Mouse (Mus musculus) right cerebral cortex, postnatal 10 days (tissue): ENCODE results near the gene Fbxo41.

Experiments
- DNase-seq, 2 experiments: peaks; one replicate each; pipeline ENCODE4 v3.0.0; 2021; ENCODE audit warnings: low spot score in 2 of 2

Gene Fbxo41

DNA sequence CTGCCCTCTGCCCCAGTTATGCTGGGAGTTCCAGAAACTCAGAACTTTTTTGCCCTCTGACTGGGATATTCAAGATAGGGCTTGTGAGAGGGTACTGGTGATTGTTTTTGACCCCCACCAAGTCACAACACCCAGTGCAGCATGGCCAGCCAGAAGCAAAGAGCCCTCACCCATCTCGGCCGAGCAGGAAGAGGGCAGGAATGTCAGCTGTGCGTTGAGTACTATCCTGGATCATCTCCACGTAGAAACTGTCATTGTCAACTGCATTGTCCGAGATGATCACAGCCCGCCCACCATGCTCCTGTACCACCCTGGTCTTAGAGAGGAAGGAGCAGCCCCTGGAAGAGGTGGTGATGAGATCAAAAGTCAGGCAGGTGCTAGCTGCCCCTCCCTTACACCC lies 55.4 kb downstream of the Fbxo41 start:
- DNase-seq = no peak

DNA sequence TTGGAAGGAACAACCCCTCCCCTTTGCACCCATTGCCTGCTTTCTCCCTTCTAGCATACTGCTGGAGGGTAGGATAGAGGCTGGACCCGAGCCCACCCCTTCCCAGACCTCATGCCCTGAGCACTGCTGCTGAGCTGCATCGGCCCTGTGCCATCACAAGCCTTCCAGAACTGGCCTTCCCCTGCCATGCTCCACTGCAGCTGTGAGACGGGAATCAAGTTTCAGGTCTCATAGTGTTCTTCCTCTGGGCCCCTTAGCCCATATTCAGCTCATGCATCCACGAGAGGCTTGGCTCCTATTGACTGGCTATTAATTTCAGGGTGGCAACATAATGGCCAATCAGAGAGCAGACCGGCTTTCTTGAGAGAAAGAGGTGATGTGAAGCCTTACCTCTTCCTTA lies 57.5 kb downstream of the Fbxo41 start:
- no peak for DNase-seq

DNA sequence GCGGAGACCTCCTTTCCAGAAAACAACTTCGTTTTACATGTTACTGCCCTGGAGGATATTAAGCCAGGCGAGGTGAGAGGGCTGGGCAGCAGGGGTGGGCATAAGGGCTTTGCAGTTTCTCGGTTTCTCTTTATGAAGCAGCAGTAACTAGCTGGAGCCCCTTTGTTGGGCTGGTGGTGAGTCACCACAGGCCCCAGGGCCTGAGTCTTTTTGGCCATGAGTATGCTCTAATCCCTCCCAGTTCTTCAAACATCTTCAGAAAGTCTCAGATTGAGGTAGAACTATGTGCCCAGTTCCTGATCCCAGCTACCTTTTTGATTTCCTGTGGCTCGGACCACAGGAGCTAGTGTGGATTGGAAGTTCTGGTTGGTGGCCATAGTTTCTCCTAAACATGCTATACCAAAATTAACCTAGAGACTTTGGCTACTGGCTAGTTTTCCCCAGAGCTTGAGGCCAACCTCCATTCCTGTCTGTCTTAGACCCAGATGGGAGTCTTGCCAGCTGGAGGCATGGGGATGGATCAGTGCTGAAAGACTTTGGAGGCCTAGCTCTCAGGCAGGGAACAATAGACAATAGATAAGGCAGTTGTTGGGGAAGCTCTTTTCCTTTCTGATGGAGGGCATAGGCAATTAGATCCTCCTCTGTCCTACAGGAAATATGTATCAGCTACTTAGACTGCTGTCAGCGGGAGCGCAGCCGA lies 58.4 kb downstream of the Fbxo41 start:
- no peak for DNase-seq

DNA sequence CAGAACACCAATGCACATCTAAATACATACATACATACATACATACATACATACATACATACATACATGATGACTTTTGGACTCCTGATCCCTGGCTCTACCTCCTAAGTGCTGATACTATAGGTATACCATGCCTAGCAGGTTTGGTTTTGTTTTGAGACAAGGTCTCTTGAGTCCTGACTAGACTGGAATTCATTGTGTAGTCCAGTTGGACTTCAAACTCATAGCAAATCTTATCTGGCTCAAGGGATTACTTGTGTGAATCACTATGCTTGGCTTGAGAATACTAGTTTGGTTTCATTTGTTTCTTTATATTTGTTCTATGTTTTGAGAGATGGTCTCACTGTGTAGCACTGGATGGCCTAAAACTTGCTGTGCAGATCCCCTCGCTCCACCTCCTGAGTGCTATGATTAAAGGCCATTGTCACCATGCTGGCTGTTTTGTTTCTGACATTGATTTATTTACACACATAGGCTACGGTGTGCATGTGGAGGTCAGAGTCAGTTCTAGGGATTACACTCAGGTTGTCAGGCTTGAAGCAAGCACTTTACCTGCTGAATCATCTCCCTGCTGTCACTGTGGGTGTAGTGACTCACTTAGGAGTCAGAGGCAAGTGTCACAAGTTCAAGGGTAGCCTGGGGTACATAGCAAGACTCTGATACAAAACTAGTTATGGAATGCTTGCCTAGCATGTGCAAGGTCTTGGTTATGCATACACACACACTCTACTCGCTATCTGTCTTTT lies 59.1 kb downstream of the Fbxo41 start:
- DNase-seq = no peak

DNA sequence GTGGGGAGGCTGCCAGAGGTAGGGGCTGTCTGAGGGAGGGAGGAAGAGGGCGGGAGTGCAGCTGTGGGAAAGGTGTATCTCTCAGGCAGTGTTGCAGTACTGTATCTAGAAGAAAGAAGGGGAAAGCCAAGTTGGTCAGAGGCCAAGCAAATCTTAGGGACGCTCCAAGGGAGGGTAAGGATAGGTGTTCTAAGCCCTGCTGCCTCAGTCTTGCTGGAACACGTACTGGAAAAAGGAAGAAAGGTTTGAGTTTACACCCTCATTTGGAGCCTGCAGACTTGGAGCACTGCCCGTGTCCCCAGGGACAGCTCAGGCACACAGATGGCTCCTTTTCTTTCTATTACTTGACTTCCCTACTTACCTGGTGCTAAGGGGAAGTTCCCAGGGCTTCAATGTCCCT lies 61.7 kb downstream of the Fbxo41 start:
- DNase-seq = no peak

DNA sequence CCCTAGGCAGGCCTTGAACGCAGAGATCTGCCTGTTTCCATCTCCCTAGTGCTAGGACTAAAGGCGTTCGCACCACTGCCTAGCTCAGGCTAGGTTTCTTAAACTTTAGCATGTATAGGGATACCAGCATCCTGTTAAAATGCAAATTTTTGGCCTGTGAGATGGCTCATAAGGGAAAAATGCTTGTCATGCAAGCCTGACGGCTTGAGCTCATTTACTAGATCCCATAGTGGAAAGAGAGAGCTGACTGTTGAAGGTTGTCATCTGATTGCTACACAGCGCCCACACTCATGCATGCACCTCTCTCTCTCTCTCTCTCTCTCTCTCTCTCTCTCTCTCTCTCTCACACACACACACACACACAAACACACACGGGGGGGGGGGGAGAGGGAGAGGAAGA lies 66.2 kb downstream of the Fbxo41 start:
- DNase-seq = no peak

DNA sequence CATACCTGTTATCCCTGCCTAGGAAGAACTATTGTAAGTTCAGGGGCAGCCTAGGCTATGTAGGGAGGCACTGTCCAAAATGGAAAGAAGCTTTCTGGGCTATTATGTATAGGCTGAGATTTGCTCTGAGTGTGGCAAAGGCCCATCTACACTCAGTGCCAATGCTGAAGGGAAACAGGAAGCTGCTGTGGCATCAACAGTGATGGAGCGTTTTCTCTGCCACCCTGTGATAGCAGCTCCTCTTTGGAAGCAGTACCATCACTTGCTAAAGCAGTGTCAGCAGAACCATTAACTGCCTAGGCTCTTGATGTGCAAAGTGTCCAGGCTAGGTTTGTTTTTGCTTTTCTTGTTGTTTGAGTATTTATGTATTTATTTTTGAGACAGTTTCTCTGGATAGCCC lies 66.6 kb downstream of the Fbxo41 start:
- DNase-seq = no peak

DNA sequence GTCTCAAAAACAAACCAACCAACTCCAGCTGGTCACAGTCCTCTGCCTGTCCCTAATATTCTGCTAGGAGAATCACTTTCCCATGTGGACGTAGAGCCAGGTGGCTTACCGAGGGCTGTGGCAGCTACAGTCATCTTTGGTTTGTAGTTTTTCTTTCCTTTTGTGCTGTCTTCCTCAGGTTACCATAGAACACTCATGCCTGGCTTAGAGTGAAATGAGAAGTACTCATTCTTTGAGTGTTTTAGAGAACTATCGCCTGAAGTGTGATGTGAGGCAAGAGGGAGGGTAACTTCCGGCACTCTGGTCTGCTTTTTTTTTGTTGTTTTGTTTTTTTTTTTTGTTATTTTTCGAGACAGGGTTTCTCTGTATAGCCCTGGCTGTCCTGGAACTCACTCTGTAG lies 68.9 kb downstream of the Fbxo41 start:
- DNase-seq = no peak

DNA sequence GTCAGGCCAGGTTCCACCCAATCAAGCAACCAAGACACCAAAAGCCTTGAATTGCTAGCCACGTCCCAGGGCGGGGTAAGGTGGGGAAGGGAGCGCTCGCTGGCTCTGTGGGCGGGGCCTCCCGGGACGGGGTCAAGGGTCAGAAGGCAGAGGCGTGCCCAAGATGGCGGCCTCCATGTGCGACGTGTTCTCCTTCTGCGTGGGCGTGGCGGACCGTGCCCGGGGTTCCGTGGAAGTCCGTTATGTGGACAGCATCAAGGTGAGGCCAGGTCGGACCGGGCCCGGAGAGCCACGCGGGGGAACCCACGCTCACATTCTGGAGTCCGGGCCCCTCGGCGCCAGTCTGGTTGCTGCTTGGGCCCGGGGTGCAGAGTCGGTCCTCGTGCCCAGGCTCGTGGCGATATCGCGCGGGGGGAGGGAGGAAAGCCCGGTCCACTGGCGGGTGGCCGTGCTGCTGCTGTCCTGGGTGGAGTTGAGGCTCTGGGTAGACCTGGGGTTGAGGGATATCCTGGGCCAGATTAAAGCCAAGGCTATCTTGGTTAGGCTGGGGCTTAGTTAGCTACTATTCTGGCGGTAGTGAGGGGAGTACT lies 70.9 kb downstream of the Fbxo41 start, which contains the start of gene Smyd5:
Gene Smyd5 (plus strand): TSS at position 148 of the 590 bp plus-strand sequence.
- peak; percentile 90 for DNase-seq

DNA sequence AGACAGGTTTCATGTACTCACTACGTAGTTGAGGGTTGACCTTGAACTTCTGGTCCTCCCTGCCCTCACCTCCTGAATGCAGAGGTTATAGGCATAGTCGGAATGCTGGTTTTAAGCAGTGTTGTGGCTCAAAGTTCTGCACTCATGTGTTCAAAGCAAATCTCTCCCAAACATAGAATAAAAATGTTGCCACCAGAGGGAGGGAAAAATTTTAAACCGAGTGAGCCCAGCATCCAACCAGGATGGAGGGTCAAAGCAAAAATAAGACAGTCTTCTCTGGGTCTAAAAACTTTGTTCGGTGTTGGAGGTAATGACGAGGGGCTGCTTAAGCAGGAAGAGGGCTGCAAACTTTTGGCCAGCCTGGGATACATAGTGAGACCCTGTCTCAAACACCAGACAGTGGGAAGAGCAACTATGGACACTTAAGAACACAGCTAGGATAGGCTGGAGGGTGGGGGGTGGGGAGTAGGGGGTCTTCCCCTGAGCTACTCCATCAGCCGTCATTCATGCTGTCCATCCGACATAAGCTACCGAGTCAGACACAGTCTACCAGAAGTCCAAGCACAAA lies 71.4 kb downstream of the Fbxo41 start:
- no peak for DNase-seq

DNA sequence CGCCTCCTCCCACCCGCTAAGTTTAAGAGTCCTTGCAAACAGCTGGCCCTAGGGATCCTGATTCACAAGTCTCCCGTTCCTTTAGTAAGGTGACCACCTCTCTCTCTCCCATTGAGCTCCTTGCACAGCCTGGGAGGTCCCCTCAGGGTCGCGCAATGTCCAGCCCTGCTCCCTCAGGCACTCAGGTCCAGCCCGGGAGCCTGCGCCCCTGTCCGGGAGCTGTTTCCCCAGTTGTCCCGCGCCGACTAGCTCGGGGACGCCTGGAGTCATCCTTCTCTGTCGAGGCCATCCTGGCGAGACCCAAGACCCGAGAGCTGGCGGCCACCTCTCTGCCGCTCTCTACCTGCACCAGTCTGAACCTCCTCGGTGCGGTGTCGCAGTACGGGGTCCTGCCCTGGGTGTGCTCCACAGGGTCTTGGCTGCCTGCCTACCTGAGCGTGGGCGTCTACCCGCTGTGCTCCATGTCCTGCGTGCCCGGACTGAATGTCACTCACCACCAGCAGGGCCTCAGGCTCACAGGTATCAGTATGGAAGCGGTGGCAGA lies 78.9 kb downstream of the Fbxo41 start, which contains the start of gene Noto:
Gene Noto (plus strand): TSS at position 51 of the 544 bp plus-strand sequence.
- no peak for DNase-seq
